Mouse (Mus musculus) intestine, embryonic 14.5 days (tissue): ENCODE data around the gene 2200002D01Rik. TPM values are rescaled to one million over a fixed set of nuclear protein-coding genes. Genes with fewer than 3 reads are reported as not detected.
A peak's percentile ranks its signal among the peaks of the same experiment; 100 is the strongest.

Source experiments
- ATAC-seq: fragments of 200-750 bp; cut with Nextera tagmentation; replicated peaks from 2 replicates; pipeline ENCODE4 v1.8.0; 2017; ENCODE audit warnings: low read depth, moderate number of reproducible peaks, moderate TSS enrichment, moderate library complexity; ENCODE audit not compliant: low FRiP score, low TSS enrichment
- DNase-seq: peaks from one replicate; pipeline ENCODE4 v3.0.0-alpha.2; 2018; ENCODE audit warnings: low spot score
- H3K27ac ChIP-seq: fragments of 300-500 bp; sonication (generic); 2 replicates; pipeline ENCODE4 v1.5.1; 2014; ENCODE audit warnings: low read depth, mild to moderate bottlenecking, control low read depth
- H3K27me3 ChIP-seq: fragments of 300-500 bp; sonication (generic); replicated peaks from 2 replicates; pipeline ENCODE4 v1.6.1; 2014; ENCODE audit warnings: low read length, control low read depth; ENCODE audit not compliant: control insufficient read depth, insufficient read depth
- H3K36me3 ChIP-seq: fragments of 300-500 bp; sonication (generic); 2 replicates; pipeline ENCODE4 v1.6.1; 2014; ENCODE audit warnings: low read length, control low read depth; ENCODE audit not compliant: control insufficient read depth, insufficient read depth
- H3K4me1 ChIP-seq: fragments of 300-500 bp; sonication (generic); replicated peaks from 2 replicates; pipeline ENCODE4 v1.6.1; 2014; ENCODE audit warnings: low read length, control low read depth, mixed read lengths; ENCODE audit not compliant: control insufficient read depth, insufficient read depth
- H3K4me2 ChIP-seq: fragments of 300-500 bp; sonication (generic); 2 replicates; pipeline ENCODE4 v1.6.1; 2014; ENCODE audit warnings: low read length
- H3K4me3 ChIP-seq: fragments of 300-500 bp; sonication (generic); 2 replicates; pipeline ENCODE4 v1.5.1; 2014; ENCODE audit warnings: low read depth, low read length, control low read depth, mixed read lengths
- H3K9ac ChIP-seq: fragments of 300-500 bp; sonication (generic); 2 replicates; pipeline ENCODE4 v1.6.1; 2014; ENCODE audit warnings: mild to moderate bottlenecking, low read length
- H3K9me3 ChIP-seq: fragments of 300-500 bp; sonication (generic); 2 replicates; pipeline ENCODE4 v1.6.1; 2016; ENCODE audit warnings: low read length, control low read depth; ENCODE audit not compliant: control insufficient read depth
- WGBS: fragments of 180-500 bp; shearing (Covaris S2); extraction: QIAGEN DNeasy Blood & Tissue Kit; methylation state at CpG from one replicate; pipeline ENCODE4 v1.1.7; 2014; 5-methylcytosine and 5-hydroxymethylcytosine counted together
- polyA plus RNA-seq: library from polyadenylated mRNA; unstranded; fragments of >200 nt; fragmentation: Nextera tagmentation; extraction: Ambion mirVana; gene quantifications from 2 replicates; pipeline ENCODE4 v1.2.1, GENCODE M21; 2014

2200002D01Rik gene
- polyA plus RNA-seq, 1 experiment from 2014 or later = 111 TPM

- Histone ChIP-seq H3K9me3 (no peaks in the 10 kb centered on the region), H3K4me1 (peaks cover 39% of the 10 kb centered on the region), H3K27me3 (no peaks in the 10 kb centered on the region), H3K4me3 (peak overlapping the region; percentile 65), H3K36me3 (no peaks in the 10 kb centered on the region), H3K27ac (peak overlapping the region; percentile 91), H3K4me2 (peak overlapping the region; percentile 66), H3K9ac (peak overlapping the region; percentile 31)
- DNase-seq (peak; percentile 75), ATAC-seq (no peak)
- WGBS = 26% methylated on average over 11 of the region's 11 CpGs
Observed at GRCm38 (mm10) chr7:29290691-29291485, 42.6 kb upstream of the 2200002D01Rik start.

DNA sequence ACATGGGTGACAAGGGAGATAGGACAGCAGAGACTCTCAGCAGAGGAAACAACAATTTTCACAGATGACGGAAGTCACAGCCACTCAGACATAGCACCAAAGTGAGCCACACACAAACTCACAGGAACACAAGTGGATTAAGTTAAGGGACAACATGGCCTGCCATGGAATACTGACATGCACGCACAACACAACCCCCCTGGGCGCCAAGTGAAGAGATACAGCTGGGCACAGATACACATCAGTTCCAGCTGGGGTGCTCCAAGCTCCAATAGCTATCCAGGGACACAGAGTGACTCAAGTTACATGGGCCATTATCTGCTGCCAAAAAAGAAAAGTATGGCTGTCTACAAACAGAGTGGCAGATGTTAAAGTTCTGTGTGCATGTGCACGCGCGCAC lies 41.6 kb upstream of the 2200002D01Rik start:
- Histone ChIP-seq H3K9ac (peak overlapping the region; percentile 62), H3K4me1 (peaks cover 39% of the 10 kb centered on the region), H3K9me3 (no peaks in the 10 kb centered on the region), H3K36me3 (no peaks in the 10 kb centered on the region), H3K4me2 (peak overlapping the region; percentile 66), H3K27me3 (no peaks in the 10 kb centered on the region), H3K27ac (peak overlapping the region; percentile 91), H3K4me3 (peak overlapping the region; percentile 65)
- DNase-seq = peak; percentile 69
- ATAC-seq = no peak
- WGBS = 52% methylated on average over 6 of the region's 6 CpGs

DNA sequence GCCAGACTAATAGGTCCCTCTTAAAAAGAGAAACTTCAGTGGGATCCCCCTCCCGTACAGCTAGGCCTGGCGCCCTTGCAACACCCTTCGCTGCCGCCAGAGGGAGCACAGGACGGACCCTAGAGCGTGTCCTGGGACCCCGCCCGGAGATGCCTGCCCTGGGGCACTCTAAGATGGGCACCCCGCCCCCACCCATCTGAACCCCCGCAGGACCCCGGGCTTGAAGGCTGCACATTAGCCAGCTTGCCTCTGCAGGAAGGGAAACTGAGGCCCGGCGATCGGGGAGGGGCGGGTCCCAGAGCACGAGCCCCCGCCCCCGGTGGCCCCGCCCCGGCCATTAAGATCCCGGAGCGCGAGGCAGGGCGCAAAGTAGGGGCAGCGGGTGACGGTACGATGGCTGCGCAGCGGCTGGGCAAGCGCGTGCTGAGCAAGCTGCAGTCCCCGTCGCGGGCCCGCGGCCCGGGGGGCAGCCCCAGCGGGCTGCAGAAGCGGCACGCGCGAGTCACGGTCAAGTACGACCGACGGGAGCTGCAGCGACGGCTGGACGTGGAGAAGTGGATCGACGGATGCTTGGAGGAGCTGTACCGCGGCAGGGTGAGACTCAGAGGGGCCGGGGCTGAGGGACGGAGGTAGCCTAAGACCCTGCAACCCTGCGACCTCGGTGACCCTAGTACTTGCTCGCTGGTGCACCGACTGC lies 40.8 kb upstream of the 2200002D01Rik start, which contains the start of gene Ppp1r14a:
Gene Ppp1r14a, plus strand, starts transcription at position 367 of the 697 bp plus-strand sequence.
- Histone ChIP-seq H3K9ac (peak within 1 kb of the TSS; percentile 62), H3K36me3 (no peaks in the 10 kb centered on the region), H3K9me3 (no peaks in the 10 kb centered on the region), H3K4me2 (peak within 1 kb of the TSS; percentile 66), H3K27ac (peak within 1 kb of the TSS; percentile 91), H3K4me1 (peaks cover 39% of the 10 kb centered on the region), H3K4me3 (peak within 1 kb of the TSS; percentile 65), H3K27me3 (no peaks in the 10 kb centered on the region)
- DNase-seq (peak; percentile 95), ATAC-seq (peak; percentile 40; the same call in 1 of the 2 replicates)
- 2% methylated on average over 53 of the region's 59 CpGs for WGBS

DNA sequence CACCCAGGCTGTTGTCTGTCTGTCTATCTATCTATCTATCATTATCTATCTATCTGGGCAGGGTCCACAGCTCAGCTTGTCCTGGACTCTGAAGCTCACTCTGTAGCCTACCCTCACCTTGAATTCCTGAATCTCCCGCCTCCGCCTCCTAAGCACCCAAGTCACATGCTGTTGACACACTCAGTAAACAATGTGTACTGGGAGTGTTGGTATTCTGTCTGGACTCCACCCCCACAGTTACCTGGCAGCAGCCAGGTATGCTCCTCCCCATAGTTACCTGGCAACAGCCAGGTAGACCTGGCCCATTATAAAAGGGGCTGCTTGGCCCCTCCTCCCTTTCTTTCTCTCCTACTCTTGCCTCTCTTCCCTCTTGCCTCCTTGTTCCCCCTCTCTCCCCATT lies 39.8 kb upstream of the 2200002D01Rik start:
- ATAC-seq = 0 out of 2 replicates have a peak, but pooled peaks have one; percentile 3
- no peak overlapping the region for H3K4me3 ChIP-seq
- H3K27ac ChIP-seq = no peak overlapping the region
- H3K4me1 ChIP-seq = peaks cover 33% of the 10 kb centered on the region
- no peaks in the 10 kb centered on the region for H3K36me3 ChIP-seq
- no peak for DNase-seq
- H3K9ac ChIP-seq = no peak overlapping the region
- 72% methylated on average over 2 of the region's 2 CpGs for WGBS
- H3K9me3 ChIP-seq = no peaks in the 10 kb centered on the region
- no peak overlapping the region for H3K4me2 ChIP-seq
- no peaks in the 10 kb centered on the region for H3K27me3 ChIP-seq

DNA sequence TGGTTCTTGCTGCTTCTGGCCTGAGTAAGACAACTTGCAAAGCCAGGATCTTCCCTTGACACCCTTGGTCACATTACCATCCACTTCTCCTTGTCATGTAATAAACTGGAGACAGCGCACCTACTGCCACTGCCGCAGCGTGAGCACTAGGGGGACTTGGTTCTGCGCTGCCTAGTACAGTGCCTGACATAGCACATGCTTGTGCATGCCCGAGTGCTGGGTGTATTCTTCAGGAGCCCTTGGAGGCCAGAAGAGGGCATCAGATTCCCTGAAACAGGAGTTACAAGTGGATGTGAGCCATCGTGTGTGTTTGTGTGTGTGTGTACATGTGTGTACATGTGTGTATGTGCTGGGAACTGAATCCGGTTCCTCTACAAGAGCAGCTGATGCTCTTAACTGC lies 39.2 kb upstream of the 2200002D01Rik start:
- peaks cover 27% of the 10 kb centered on the region for H3K4me1 ChIP-seq
- no peaks in the 10 kb centered on the region for H3K9me3 ChIP-seq
- ATAC-seq (no peak), DNase-seq (no peak)
- WGBS = 84% methylated on average over 7 of the region's 7 CpGs
- no peaks in the 10 kb centered on the region for H3K36me3 ChIP-seq
- no peak overlapping the region for H3K27ac ChIP-seq
- H3K27me3 ChIP-seq = 0 out of 2 replicates have a peak, but pooled peaks cover 3% of the 10 kb centered on the region
- no peak overlapping the region for H3K9ac ChIP-seq
- H3K4me3 ChIP-seq = no peak overlapping the region
- H3K4me2 ChIP-seq = no peak overlapping the region

GRCm38 (mm10) chr7:29284523-29284922 lies 36.3 kb upstream of the 2200002D01Rik start:
- ATAC-seq (no peak), DNase-seq (no peak)
- H3K27me3 ChIP-seq = peaks cover 8% of the 10 kb centered on the region
- peaks cover 14% of the 10 kb centered on the region; the same call in 1 of the 2 replicates for H3K4me1 ChIP-seq
- no peak overlapping the region for H3K4me3 ChIP-seq
- no peaks in the 10 kb centered on the region for H3K9me3 ChIP-seq
- no peak overlapping the region for H3K4me2 ChIP-seq
- H3K9ac ChIP-seq = no peak overlapping the region
- no peaks in the 10 kb centered on the region for H3K36me3 ChIP-seq
- H3K27ac ChIP-seq = no peak overlapping the region
- 82% methylated on average over 6 of the region's 6 CpGs for WGBS

DNA sequence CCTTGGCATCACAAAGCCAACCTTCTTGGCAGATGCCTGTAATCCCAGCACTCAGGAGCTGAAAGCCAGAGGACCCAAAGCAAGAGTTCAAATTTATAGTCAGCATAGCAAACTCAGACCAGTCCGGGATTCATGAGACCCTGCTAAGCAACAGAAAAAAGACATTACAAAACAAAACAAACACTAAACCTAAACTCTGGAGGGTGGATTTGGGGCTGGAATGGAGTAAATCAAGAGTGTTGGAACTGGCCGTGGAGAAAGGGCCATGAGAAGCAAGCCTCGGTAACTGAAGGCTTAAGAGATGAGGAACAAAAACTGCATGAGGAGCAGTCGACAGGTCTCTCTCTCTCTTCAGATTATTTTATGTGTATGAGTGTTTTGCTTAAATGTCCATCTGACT lies 35.6 kb upstream of the 2200002D01Rik start:
- Histone ChIP-seq H3K27me3 (peaks cover 8% of the 10 kb centered on the region), H3K27ac (no peak overlapping the region), H3K9me3 (no peaks in the 10 kb centered on the region), H3K36me3 (no peaks in the 10 kb centered on the region), H3K4me1 (peaks cover 13% of the 10 kb centered on the region; the same call in 1 of the 2 replicates), H3K4me3 (no peak overlapping the region), H3K4me2 (no peak overlapping the region), H3K9ac (no peak overlapping the region)
- DNase-seq (no peak), ATAC-seq (no peak)
- WGBS = 79% methylated on average over 4 of the region's 4 CpGs

DNA sequence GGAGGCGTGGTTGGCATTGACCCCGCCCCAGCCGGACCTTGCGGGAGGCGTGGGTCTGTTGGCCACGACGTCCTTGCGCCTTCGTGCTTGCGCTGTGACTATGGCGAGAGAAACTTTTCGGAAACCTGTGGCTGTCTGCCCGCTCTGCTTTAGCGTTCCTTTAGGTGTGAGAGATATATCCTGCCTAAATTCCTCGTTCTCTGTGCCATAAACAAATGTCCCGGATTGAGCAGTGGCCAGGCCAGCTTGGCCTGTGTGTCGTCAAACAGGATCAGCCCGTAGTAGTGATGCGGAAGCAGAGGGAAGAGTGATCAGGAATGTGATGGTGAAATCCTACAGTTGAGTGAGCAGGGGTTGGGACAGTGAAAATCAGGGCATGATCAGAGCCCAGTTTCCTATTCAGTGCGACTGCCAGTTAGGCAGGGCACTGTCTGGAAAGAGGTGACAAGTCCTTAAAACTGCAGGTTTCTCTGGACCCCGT lies 33.8 kb upstream of the 2200002D01Rik start:
- Histone ChIP-seq H3K36me3 (no peaks in the 10 kb centered on the region), H3K27me3 (peaks cover 8% of the 10 kb centered on the region), H3K9ac (peak overlapping the region; percentile 65), H3K27ac (peak overlapping the region; percentile 66; the same call in 1 of the 2 replicates), H3K4me2 (peak overlapping the region; percentile 88), H3K4me3 (peak overlapping the region; percentile 53), H3K9me3 (no peaks in the 10 kb centered on the region), H3K4me1 (peaks cover 8% of the 10 kb centered on the region; the same call in 1 of the 2 replicates)
- DNase-seq (peak; percentile 66), ATAC-seq (peak; percentile 37)
- 8% methylated on average over 21 of the region's 21 CpGs for WGBS
